Mouse (Mus musculus) brown adipose tissue, adult 24 weeks (tissue): ENCODE data around the gene Psmb3. TPM values are rescaled to one million over a fixed set of nuclear protein-coding genes. Genes with fewer than 3 reads are reported as not detected.
"Not testable (repeated sequence)": the region's sequence is repeated elsewhere in the genome, so short reads cannot be mapped to it uniquely, and the experiment has no call there.

Experiments used
- H3K27ac ChIP-seq: fragments of 200-500 bp; replicated peaks from 2 replicates; pipeline ENCODE4 v1.5.1; 2012; ENCODE audit warnings: low read depth, mild to moderate bottlenecking, low read length
- H3K4me1 ChIP-seq: fragments of 200-500 bp; 2 replicates; pipeline ENCODE4 v1.6.1; 2012; ENCODE audit warnings: low read length, mixed read lengths; ENCODE audit not compliant: control insufficient read depth, insufficient read depth, insufficient read length
- H3K4me3 ChIP-seq: fragments of 200-500 bp; 2 replicates; pipeline ENCODE4 v1.5.1; 2012; ENCODE audit warnings: low read depth, mild to moderate bottlenecking, low read length, moderate library complexity; ENCODE audit not compliant: insufficient read depth
- polyA plus RNA-seq: library from polyadenylated mRNA; stranded (reverse); fragments of >200 nt; gene quantifications from 2 replicates; pipeline ENCODE4 v1.2.4, GENCODE M21; 2012; ENCODE audit not compliant: missing spikeins, insufficient read depth, insufficient read length

The Psmb3 gene
- 364 and 464 TPM in 2 replicates for polyA plus RNA-seq

DNA sequence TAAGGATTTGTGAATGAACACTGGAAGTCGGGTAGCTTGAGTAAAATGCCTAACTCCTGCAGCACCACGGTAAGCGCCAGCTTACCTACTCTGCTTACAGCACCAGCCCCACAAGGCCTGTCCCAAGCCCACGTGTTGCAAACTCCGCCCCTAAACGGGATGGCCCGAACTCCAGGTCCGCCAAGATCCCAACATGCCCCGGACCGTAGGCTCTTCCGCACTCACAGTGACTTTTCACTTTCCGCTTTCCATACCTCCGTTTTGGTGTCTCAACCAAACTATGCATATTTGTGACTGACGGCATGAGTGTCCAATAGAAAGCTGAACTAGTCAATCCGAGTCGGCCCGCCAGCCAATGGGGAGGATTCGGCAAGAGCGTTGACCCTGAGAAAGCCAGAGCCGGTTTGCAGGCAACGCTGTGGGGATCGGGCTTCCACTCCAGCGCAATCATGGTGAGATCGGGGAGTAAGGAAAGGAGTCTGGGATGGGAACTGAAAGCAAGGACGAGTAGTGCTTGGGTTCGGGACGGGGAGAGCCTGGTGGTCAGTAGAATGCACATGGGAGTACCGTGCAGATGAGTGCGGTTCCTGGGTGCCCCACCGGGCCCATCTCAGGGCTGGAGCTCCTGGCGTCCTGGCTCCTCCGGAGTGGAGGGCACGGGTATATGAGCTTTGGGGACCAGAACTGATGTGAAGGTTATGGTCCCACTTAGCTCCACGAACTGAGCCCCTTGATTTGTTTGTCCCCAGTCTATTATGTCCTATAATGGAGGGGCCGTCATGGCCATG is at the start of gene Psmb3:
TSS of gene Psmb3 (plus strand) at position 361 of the 788 bp plus-strand sequence.
- peak within 1 kb of the TSS; percentile 74 for H3K27ac ChIP-seq
- H3K4me3 ChIP-seq: peak within 1 kb of the TSS; percentile 85
- H3K4me1 ChIP-seq: peaks cover 8% of the 10 kb centered on the region

DNA sequence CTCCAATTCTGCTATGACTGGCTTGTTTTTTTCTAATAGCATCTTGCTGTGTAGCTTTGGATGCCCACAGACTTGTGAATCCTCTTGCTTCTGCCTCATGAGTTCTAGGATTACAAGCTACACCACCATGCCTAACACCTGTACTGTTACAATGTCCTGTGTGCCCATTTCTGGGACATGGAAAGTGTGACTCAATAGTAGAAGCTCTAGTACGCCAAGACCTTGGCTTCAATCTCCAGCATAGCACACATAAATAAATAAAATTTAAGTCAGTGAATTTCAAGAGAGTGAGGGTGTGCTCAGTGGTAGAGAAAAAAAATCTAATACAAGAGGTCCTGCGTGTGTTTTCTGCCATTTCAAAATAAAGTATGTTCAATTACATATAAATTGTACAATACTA is 49.0 kb upstream of the Psmb3 start:
- Histone ChIP-seq H3K27ac (no peak overlapping the region), H3K4me1 (peaks cover 5% of the 10 kb centered on the region), H3K4me3 (no peak overlapping the region)

DNA sequence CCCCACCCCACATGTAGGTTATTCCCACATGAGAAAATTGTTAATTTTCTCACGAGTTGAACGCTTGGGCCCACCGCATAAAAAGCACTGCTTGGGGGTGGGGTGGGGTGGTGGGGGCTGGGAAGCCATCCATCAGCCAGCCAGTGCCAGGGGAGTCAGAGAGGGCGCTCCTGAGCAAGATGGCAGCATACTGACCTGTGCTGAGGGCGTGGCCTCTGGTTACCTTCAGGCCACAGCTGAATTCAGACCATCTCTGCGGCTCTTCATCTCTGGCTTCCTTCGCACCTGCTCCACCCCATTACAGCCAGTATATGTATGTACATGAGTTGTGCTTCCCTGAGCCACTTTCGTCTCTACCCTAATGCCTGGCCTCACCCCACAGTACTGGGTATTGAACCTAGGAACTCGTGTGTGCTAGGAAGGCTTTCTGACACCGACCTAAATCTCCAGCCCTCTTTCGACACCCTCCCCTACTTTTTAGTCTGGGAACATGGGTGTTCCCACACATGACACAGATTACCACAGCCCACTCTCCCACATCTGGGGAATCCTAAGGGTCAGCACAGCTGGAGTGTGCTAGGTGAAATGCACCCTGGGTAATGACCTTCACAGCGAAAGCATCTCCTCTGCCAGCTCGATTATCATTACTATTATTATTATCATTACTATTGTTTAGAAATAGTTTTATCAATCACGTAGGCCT is 46.8 kb upstream of the Psmb3 start:
- Histone ChIP-seq H3K4me3 (no peak overlapping the region), H3K27ac (no peak overlapping the region), H3K4me1 (peaks cover 5% of the 10 kb centered on the region)

DNA sequence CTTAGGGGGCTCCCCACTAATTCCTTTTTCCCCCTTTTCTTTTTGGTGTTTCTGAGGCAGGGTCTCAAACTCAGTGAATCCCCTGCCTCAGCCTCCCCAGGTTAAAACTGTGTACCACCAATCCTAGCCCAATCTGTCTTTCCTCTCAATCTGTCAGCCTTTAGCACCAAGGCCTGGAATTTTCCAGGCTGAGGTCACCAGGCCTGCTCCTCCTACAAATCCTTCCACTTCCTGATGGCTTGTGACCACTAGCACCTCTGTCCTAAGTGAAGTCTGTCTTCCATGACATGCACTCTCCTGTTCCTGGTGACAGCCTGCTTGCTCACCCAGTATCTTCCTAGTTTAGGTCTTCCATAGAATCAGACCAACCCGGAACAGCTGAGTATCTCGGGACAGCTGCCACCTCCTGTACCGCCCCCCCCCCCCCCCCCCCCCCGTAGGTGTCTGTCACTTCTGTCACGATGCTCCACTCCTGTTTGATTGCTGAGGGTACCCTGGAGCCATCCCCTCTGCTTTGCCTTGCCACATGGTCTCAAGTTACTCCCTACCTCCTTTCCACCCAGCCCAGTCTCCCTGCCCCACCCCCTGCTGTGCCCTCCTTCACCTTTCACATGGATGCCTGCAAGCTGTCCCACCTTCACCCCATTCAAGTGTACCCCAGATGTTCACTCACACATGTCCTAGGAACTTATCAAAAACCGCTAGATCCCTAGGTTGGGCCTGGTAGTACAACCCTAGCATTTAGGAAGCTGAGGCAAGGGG is 45.8 kb upstream of the Psmb3 start:
- Histone ChIP-seq H3K4me1 (peaks cover 5% of the 10 kb centered on the region), H3K27ac (no peak overlapping the region), H3K4me3 (no peak overlapping the region)

DNA sequence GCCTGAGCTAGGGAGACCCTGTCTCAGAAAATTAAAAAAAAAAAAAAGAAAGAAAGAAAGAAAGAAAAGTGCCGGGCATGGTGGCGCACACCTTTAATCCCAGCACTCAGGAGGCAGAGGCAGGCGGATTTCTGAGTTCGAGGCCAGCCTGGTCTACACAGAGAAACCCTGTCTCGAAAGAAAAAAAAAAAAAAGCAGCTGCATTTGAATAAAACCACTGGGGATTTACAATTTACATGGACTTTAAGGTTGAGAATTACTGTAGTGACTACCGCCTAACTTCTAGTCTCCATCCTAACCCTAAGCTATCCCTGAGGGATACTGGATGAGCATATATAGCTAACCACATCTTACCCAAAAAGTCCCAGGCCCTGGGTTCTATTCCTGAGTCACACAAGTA is 45.2 kb upstream of the Psmb3 start:
- not testable (repeated sequence) for H3K4me3 ChIP-seq, H3K4me1 ChIP-seq, H3K27ac ChIP-seq

DNA sequence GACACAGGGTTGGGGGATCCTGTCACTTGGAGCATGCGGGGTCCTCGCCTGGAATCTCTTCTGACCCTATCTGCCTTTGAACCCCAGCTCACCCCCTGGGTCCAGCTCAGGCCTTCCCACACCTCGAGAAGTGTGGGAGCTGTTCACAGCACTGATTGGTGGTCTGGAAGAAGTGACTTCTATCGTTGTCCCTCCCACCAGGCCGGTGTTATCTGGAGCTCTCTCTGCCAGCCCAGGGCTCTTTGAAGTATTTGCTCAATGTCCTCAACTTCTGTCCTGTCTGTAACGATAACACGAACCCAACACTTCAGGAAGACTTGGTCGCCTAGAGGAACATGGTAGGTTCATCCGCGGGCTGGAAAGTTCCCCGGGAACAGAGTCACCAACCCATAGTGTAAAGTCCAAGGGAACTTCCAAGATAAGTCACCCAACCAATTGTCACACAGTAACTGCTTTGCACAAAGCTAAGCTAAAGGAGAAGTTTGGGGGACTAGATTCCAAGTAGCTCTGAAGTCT is 44.4 kb upstream of the Psmb3 start:
- Histone ChIP-seq H3K4me1 (peaks cover 5% of the 10 kb centered on the region), H3K27ac (peak overlapping the region; percentile 5; the same call in 1 of the 2 replicates), H3K4me3 (peak overlapping the region; percentile 97)

DNA sequence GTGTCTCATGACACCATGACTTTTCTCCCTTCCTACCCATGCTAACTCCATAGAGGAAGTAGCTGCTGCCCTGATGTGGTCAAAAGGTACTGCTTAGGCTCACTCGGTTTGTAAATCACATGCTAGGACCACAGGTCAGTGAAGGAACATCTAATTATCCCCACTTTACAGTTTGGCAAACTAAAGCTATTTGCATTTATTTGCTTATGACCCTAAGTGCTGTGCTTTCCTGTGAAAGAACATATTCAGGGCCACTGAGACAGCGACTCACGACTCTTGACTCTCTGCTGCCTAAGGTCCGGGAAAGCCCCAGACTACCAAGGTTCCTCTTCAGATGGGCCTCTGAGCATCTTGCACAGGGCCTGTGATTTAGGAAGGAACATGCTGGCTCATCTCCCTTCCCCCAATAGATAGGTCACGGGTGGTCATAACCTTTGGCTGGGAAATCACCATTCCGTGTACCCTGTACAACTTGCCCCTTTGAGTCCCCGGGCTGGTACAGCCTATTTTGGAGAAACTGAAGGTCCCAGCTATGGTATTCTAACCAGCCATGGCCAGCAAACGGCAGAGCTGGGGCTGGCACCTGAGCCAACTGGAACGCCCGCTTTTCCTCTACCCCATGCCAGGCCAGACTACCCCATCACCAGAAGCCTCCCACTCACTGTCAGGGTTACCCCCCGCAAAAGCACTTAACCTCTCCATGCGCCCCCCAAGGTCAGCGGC is 43.8 kb upstream of the Psmb3 start:
- peaks cover 5% of the 10 kb centered on the region for H3K4me1 ChIP-seq
- peak overlapping the region; percentile 97 for H3K4me3 ChIP-seq
- H3K27ac ChIP-seq: peak overlapping the region; percentile 82

DNA sequence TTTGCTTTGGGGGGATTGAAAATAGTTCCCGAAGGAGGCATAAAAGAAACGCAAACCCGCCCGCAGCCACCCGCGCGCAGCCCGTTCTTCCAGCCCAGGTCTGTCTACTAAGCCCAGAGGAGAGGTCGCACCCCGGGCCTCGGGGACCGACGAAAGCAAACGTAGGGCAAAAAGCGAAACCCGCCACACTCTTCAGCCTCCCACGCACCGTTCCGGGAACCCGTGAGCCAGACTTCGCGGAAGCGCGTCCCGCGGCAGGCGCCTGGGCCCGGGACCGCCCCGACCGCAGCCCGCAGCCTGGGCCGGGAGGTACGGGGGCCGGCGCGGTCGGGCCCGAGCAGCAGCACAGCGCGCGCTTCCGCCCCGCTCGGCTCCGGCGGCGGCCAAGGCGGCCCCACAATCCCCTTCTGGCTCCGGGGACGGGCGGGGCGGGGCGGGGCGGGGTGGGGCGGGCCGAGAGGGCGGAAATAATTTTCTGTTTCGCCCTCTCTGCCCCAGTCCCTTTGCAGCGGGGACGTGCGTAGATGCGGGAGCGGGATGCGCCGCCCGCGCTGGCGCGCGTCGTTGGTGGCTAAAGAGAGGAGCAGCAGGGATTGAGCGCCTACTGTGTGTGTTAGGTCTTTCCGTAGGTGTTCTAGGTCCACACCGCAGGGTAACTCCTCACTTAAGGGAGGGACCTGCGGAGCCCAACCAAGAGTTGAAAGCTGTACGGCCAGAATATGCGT is 43.0 kb upstream of the Psmb3 start:
- Histone ChIP-seq H3K4me1 (peaks cover 5% of the 10 kb centered on the region), H3K4me3 (peak overlapping the region; percentile 97), H3K27ac (peak overlapping the region; percentile 90)

DNA sequence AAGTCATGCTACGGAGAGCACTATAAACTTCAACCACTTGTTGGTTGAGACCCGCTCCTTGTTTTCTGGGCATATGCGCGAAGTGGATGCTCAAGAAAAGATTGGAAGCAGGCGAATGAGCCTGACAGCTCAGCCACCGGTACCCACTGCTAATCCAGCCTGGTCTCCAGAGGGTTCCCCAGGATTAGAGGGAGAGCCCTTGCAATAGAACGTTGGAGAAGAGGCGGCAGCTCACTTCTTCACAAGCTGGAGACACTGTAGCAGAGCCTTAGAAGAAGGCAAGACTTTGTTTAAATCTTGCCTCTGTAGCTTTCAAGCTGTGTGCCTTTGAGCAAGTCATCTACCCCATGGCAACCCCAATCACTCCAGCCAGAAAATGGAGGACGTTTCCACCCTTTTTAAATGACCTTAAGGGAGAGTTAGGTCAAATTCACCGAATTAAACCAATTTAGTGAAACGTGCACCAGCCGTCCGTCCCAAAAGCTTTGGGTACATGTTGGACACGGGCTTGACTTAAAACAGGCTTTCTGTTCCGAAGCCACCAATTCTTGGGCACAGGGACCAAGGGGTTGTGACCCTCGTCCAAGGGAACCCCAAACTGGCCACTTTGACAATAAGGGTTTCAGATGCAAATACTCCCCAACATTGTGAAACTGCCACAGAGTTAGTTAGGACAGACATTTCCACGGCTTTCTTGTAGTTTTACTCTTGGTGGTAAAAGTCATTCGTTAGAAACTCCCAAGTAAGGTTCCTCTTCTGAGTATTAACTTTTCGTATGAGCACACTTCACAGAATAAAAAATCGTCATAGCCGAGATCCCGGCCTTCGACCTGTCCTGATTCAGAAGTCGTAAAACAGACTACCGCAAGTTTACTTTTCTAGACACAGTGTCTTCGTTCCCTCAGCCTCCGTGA is 42.2 kb upstream of the Psmb3 start:
- Histone ChIP-seq H3K4me1 (peaks cover 5% of the 10 kb centered on the region), H3K27ac (peak overlapping the region; percentile 90), H3K4me3 (peak overlapping the region; percentile 76)

DNA sequence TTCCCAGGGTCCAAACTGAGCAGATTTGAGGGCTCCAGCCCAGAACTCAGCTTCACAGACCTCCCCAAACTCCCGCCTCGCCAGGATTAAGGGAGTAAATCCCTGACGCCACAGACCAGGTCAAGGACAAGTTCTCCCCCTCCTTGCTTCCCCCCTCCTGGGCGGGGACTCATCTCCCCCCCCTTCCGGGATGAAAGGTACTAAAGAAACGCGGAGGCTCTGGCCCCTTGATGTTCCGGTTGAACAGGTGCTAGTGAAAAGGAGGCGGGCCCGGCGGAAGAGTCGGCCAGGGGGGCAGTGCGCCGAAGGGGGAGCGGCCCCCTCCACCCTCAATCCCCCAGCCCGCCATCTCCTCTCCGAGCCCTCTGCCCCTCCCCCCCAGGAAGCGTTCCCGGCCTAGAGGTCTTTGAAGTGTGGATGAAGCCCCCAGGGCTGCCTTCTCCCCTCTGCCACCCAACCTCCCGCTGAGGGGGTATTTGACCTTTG is 41.5 kb upstream of the Psmb3 start:
- Histone ChIP-seq H3K4me1 (peaks cover 5% of the 10 kb centered on the region), H3K4me3 (peak overlapping the region; percentile 76), H3K27ac (peak overlapping the region; percentile 90)

DNA sequence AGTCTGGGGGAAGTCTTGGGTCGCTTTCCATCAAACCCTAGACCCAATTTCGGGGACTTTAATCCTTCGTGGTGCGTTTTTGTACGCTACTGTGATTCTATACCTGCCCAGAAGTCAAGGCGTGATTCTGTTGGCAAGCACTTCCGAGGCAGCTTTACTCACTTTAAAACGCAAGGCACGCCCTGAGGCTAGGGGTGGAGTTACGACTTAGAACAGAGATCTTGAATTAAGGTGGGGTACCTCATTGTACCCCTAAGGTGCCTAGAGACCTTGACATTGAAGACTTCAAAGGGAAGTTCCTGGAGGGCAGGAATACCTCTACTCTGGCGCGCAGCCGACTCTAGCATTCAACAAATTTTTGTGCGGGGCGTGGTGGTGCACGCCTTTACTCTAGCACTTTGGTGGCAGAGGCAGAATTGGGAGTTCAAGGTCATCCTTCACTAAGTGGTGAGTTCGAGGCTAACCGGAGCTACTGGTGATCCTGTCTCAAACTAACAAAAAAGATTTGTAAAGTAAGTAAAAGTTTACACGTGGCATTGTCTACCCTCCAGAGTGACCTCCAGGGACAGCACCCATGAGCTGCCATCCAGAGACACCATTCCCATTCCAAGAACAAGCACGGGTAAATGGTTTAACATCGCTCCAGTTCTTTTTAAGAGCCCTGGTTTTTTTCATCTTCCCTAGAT is 40.8 kb upstream of the Psmb3 start:
- H3K27ac ChIP-seq: peak overlapping the region; percentile 90
- peak overlapping the region; percentile 76 for H3K4me3 ChIP-seq
- H3K4me1 ChIP-seq: peaks cover 5% of the 10 kb centered on the region

DNA sequence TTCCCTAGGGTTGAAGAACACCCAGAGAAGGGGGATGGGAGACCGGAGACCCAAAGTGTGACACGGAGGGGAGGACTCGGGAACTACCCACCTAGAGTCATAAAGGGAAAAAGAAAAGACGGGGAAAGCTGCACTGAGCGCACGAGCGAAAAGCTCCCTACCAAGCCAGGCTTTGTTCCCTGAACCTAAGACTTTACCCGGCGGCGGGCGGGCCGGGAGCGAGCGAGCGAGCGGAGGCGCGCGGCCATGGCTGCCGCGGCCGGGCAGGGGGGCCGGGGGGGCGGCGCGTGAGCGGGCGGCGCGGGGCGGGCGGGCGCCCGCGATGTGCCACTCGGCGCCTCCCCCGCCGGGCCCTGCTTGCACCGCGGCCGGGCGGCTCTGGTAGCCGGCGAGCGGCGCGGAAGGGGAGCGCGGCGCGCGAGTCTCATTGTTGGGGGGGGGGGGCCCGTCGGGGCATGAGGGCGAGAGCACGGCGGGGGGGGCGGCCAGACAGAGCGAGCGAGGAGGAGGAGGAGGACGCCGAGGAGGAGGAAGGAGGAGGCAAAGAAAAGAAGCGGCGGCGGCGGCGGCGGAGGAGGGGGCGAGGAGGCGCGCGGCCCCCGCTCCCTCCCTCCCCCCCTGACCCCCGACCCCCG is 40.2 kb upstream of the Psmb3 start, which contains the start of gene Mllt6:
TSS of gene Mllt6 (plus strand) at position 522 of the 635 bp plus-strand sequence.
- peak within 1 kb of the TSS; percentile 88 for H3K4me3 ChIP-seq
- peaks cover 5% of the 10 kb centered on the region; the same call in 1 of the 2 replicates for H3K4me1 ChIP-seq
- H3K27ac ChIP-seq: peak within 1 kb of the TSS; percentile 90
